Mouse (Mus musculus) lung, postnatal 10 days (tissue): Measurements from ENCODE around the gene Kat8.
"Not testable (repeated sequence)": the region's sequence is repeated elsewhere in the genome, so short reads cannot be mapped to it uniquely, and the experiment has no call there.

ENCODE experiments used
- DNase-seq: peaks from one replicate; pipeline ENCODE4 v3.0.0; 2021

Kat8 gene

GRCm38 (mm10) chr7:127932273-127933031 is 20.1 kb downstream of the Kat8 start:
- peak; percentile 67 for DNase-seq

- no peak for DNase-seq
Observed at GRCm38 (mm10) chr7:127934075-127934474, 21.8 kb downstream of the Kat8 start.

GRCm38 (mm10) chr7:127935028-127935722 is 22.9 kb downstream of the Kat8 start:
- peak; percentile 98 for DNase-seq

- no peak for DNase-seq
Observed at GRCm38 (mm10) chr7:127935748-127936159, 23.4 kb downstream of the Kat8 start.

- DNase-seq, result no peak
Observed at GRCm38 (mm10) chr7:127936216-127936884, 24.0 kb downstream of the Kat8 start.

- DNase-seq, result not testable (repeated sequence)
Observed at GRCm38 (mm10) chr7:127942097-127942496, 29.8 kb downstream of the Kat8 start.

- DNase-seq, result peak; percentile 49
Observed at GRCm38 (mm10) chr7:127944614-127945013, 32.3 kb downstream of the Kat8 start.

GRCm38 (mm10) chr7:127946470-127947023 is 34.2 kb downstream of the Kat8 start, which contains the start of gene Prss36:
Prss36 (minus strand) TSS chr7:127946725.
- no peak for DNase-seq

- no peak for DNase-seq
Observed at GRCm38 (mm10) chr7:127952864-127953581, 40.7 kb downstream of the Kat8 start.

GRCm38 (mm10) chr7:127959364-127959763 is 47.0 kb downstream of the Kat8 start:
- no peak for DNase-seq

- no peak for DNase-seq
Observed at GRCm38 (mm10) chr7:127966371-127966918, 54.1 kb downstream of the Kat8 start.

- peak; percentile 95 for DNase-seq
Observed at GRCm38 (mm10) chr7:127967004-127967921, 54.9 kb downstream of the Kat8 start, which contains the start of gene Fus. Fus (plus strand) TSS chr7:127967457.

GRCm38 (mm10) chr7:127967922-127968828 is 55.9 kb downstream of the Kat8 start:
- peak; percentile 87 for DNase-seq

GRCm38 (mm10) chr7:127974413-127974930 is 62.2 kb downstream of the Kat8 start:
- DNase-seq, result no peak
